ENCODE assay signal across 19 mouse cellular contexts in the genomic region with DNA sequence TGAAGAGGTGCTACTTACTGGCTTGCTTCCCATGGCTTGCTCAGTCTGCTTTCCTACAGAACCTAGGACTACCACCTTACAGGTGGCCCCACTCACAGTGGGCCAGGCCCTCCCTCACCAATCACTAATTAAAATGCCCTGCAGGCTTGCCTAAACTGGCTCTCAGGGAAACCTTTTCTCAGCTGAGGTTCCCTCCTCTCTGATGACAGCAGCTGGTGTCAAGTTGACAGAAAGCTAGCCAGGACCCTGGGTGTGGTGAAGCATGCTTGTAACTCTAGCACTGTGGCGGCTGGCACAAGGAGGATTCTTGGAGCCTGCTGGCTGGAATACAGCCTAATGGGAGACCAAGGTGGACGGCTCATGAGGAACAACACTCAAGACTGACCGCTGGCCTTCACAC. TPM values are rescaled to one million over a fixed set of nuclear protein-coding genes. Genes with fewer than 3 reads are reported as not detected.
DNase-seq lines count a peak whose midpoint lies in the region; ATAC-seq and TF ChIP-seq lines count a peak whose summit lies in the region.
"Had no signal": no experiment of that assay in that cellular context is flagged by ENCODE, and none has a peak within 500 bp of the region (broad histone marks: within the 10 kb centered on the region; RNA-seq: fewer than 3 reads in every experiment).

No protein-coding gene starts in this region.

- no peaks in the 10 kb centered on the region for H3K27me3 ChIP-seq in heart, embryonic 16.5 days (ENCODE audit: control insufficient read depth, insufficient read depth, low read length)
- no peaks in the 10 kb centered on the region for H3K27me3 ChIP-seq in heart, adult 2 months (ENCODE audit: control insufficient read depth, insufficient read depth, low read length)
- no peaks in the 10 kb centered on the region for H3K27me3 ChIP-seq in midbrain, postnatal 0 days (ENCODE audit: insufficient read depth, low read length)
- no peaks in the 10 kb centered on the region for H3K27me3 ChIP-seq in midbrain, embryonic 14.5 days (ENCODE audit: control insufficient read depth, insufficient read depth, low read length)
- H3K27me3 ChIP-seq: midbrain, embryonic 13.5 days had no signal

- no peak overlapping the region for H3K4me2 ChIP-seq in heart, embryonic 16.5 days (ENCODE audit: low read depth, low read length)
- no peak overlapping the region for H3K4me2 ChIP-seq in midbrain, postnatal 0 days (ENCODE audit: low read depth, low read length, poor library complexity, severe bottlenecking)
- H3K4me2 ChIP-seq in midbrain, embryonic 14.5 days (ENCODE audit: low read length), result no peak overlapping the region
- H3K4me2 ChIP-seq: midbrain, embryonic 13.5 days had no signal

- H3K4me1 ChIP-seq in heart, embryonic 16.5 days (ENCODE audit: control insufficient read depth, insufficient read depth, low read length), result peaks cover 2% of the 10 kb centered on the region; the same call in 1 of the 2 replicates
- H3K4me1 ChIP-seq in heart, adult 2 months (ENCODE audit: control insufficient read depth, insufficient read depth, low read length), result no peaks in the 10 kb centered on the region
- no peaks in the 10 kb centered on the region for H3K4me1 ChIP-seq in midbrain, postnatal 0 days (ENCODE audit: insufficient read depth, low read length)
- H3K4me1 ChIP-seq in midbrain, embryonic 14.5 days (ENCODE audit: control insufficient read depth, insufficient read depth, low read length), result no peaks in the 10 kb centered on the region
- H3K4me1 ChIP-seq: midbrain, embryonic 13.5 days had no signal

- H3K36me3 ChIP-seq in heart, embryonic 16.5 days (ENCODE audit: control insufficient read depth, insufficient read depth), result no peaks in the 10 kb centered on the region
- H3K36me3 ChIP-seq in heart, adult 2 months (ENCODE audit: control insufficient read depth, insufficient read depth, low read length), result no peaks in the 10 kb centered on the region
- no peaks in the 10 kb centered on the region for H3K36me3 ChIP-seq in midbrain, postnatal 0 days (ENCODE audit: insufficient read depth, low read length)
- no peaks in the 10 kb centered on the region for H3K36me3 ChIP-seq in midbrain, embryonic 14.5 days (ENCODE audit: control insufficient read depth, insufficient read depth, low read length)
- H3K36me3 ChIP-seq: midbrain, embryonic 13.5 days had no signal

- H3K79me2 ChIP-seq in heart, adult 2 months (replicated peaks; ENCODE audit: control insufficient read depth, insufficient read depth, low read length), result no peaks in the 10 kb centered on the region

- no peaks in the 10 kb centered on the region for H3K9me3 ChIP-seq in heart, embryonic 16.5 days (replicated peaks; ENCODE audit: control insufficient read depth, low read length)
- no peaks in the 10 kb centered on the region for H3K9me3 ChIP-seq in midbrain, postnatal 0 days (ENCODE audit: low read length)
- H3K9me3 ChIP-seq in midbrain, embryonic 14.5 days (ENCODE audit: control insufficient read depth, low read length), result no peaks in the 10 kb centered on the region
- H3K9me3 ChIP-seq: midbrain, embryonic 13.5 days had no signal

- no peak overlapping the region for H3K4me3 ChIP-seq in heart, embryonic 16.5 days (ENCODE audit: low read length)
- no peak overlapping the region for H3K4me3 ChIP-seq in heart, adult 2 months
- H3K4me3 ChIP-seq in midbrain, postnatal 0 days (ENCODE audit: low read depth, low read length), result no peak overlapping the region
- no peak overlapping the region for H3K4me3 ChIP-seq in midbrain, embryonic 14.5 days (replicated peaks; ENCODE audit: low read depth, low read length)
- H3K4me3 ChIP-seq: midbrain, embryonic 13.5 days had no signal

- TF ChIP-seq POLR2A in heart, adult 2 months (IDR thresholded peaks at IDR 0.05; ENCODE audit: insufficient read depth, low read depth, low read length), result no peak

- TF ChIP-seq CTCF in heart, adult 2 months (IDR thresholded peaks at IDR 0.05), result no peak
- TF ChIP-seq CTCF in midbrain, postnatal 0 days (IDR thresholded peaks at IDR 0.05), result no peak

- TF ChIP-seq EP300 in heart, adult 2 months (IDR thresholded peaks at IDR 0.05; ENCODE audit: insufficient read depth, low read depth, low read length), result no peak

- peak; percentile 67 for ATAC-seq in heart, embryonic 16.5 days (replicated peaks; ENCODE audit: extremely low read depth, insufficient read depth, low FRiP score)
- ATAC-seq in midbrain, postnatal 0 days (ENCODE audit: low FRiP score), result no peak
- no peak for ATAC-seq in midbrain, embryonic 14.5 days (ENCODE audit: low FRiP score, low TSS enrichment)
- no peak for ATAC-seq in monocyte, adult 5-6 weeks (replicated peaks; ENCODE audit: insufficient number of reproducible peaks, low FRiP score, low TSS enrichment, poor library complexity, severe bottlenecking)
- ATAC-seq: CD4-positive, CD25-positive, alpha-beta regulatory T cell, adult 4 months; forebrain, postnatal 0 days; inflammation-experienced regulatory T-cells, adult 6 months; midbrain, embryonic 13.5 days had no signal

- WGBS in heart, embryonic 16.5 days, result 33% methylated on average over 3 of the region's 3 CpGs
- WGBS in heart, adult 2 months, result 77% methylated on average over 3 of the region's 3 CpGs
- 78% methylated on average over 3 of the region's 3 CpGs for WGBS in midbrain, postnatal 0 days
- WGBS in midbrain, embryonic 14.5 days, result 72% methylated on average over 3 of the region's 3 CpGs

- no peak for DNase-seq in heart, adult 2 months
- peak; percentile 2 for DNase-seq in midbrain, postnatal 0 days (ENCODE audit: low spot score)
- DNase-seq in midbrain, embryonic 14.5 days, result no peak
- peak; percentile 46 for DNase-seq in gastrocnemius, postnatal 10 days
- no peak for DNase-seq in thymus, postnatal 4 days
- no peak for DNase-seq in spleen, postnatal 14 days (ENCODE audit: low spot score in 2 of 2)
- DNase-seq: cerebellum, adult 2 months; forebrain, postnatal 0 days; lung, postnatal 14 days had no signal

- no peak overlapping the region for H3K27ac ChIP-seq in heart, embryonic 16.5 days (ENCODE audit: low read length)
- no peak overlapping the region for H3K27ac ChIP-seq in heart, adult 2 months
- H3K27ac ChIP-seq in midbrain, postnatal 0 days (ENCODE audit: low read depth, low read length), result no peak overlapping the region
- H3K27ac ChIP-seq in midbrain, embryonic 14.5 days (replicated peaks; ENCODE audit: low read depth, low read length), result no peak overlapping the region
- H3K27ac ChIP-seq: midbrain, embryonic 13.5 days had no signal

- intact Hi-C loops in heart, adult 2 months (cut with DNase I), result no loop called here

- no peak overlapping the region for H3K9ac ChIP-seq in heart, embryonic 16.5 days (ENCODE audit: low read length)
- H3K9ac ChIP-seq in heart, adult 2 months (ENCODE audit: low read depth, low read length), result no peak overlapping the region
- H3K9ac ChIP-seq in midbrain, postnatal 0 days (replicated peaks; ENCODE audit: low read length, poor library complexity, severe bottlenecking), result no peak overlapping the region
- no peak overlapping the region for H3K9ac ChIP-seq in midbrain, embryonic 14.5 days (replicated peaks; ENCODE audit: low read length)
- H3K9ac ChIP-seq: forebrain, postnatal 0 days; midbrain, embryonic 13.5 days had no signal

RNA-seq across cellular contexts. Expression of gene Lctl, which starts 8.4 kb away (rescaled TPM):
- polyA plus RNA-seq in heart, embryonic 16.5 days (2015; fragmentation: Nextera tagmentation; extraction: Ambion mirVana), result not detected in 2 replicates
- total RNA-seq in heart, adult 2 months (2021), result not detected
- 0.79 and 1.8 TPM in 2 replicates for polyA plus RNA-seq in heart, adult 2 months (2012; rRNA removed)
- total RNA-seq in midbrain, postnatal 0 days (2014; rRNA removed), result not detected in 2 replicates
- not detected in 2 replicates for polyA plus RNA-seq in midbrain, postnatal 0 days (2015; fragmentation: Nextera tagmentation; extraction: Ambion mirVana)
- not detected in 2 replicates for polyA plus RNA-seq in midbrain, embryonic 14.5 days (2014; fragmentation: Nextera tagmentation; extraction: Ambion mirVana)
- under 1 TPM; 0.66 to 0.68 TPM for total RNA-seq in gastrocnemius, postnatal 10 days (2021)
- total RNA-seq in monocyte, adult 5-6 weeks (2017), result not detected in 3 replicates
- total RNA-seq: forebrain, postnatal 0 days; layer of hippocampus, postnatal 14 days; liver, adult 2 months had no signal
- polyA plus RNA-seq: CD4-positive, CD25-positive, alpha-beta regulatory T cell, adult 4 months; embryonic facial prominence, embryonic 11.5 days; forebrain, postnatal 0 days; heart, embryonic 14.5 days; inflammation-experienced regulatory T-cells, adult 6 months; liver, adult 2 months; midbrain, embryonic 13.5 days; neural tube, embryonic 14.5 days had no signal

RNA-seq across cellular contexts. Expression of gene Zwilch, which starts 47.6 kb away (rescaled TPM):
- 17.2 and 18.3 TPM in 2 replicates for polyA plus RNA-seq in heart, embryonic 16.5 days (2015; fragmentation: Nextera tagmentation; extraction: Ambion mirVana)
- total RNA-seq in heart, adult 2 months (2021), result under 1 TPM; 0.50 to 0.96 TPM
- 0.18 and 0.23 TPM in 2 replicates for polyA plus RNA-seq in heart, adult 2 months (2012; rRNA removed)
- total RNA-seq in midbrain, postnatal 0 days (2014; rRNA removed), result 7.7 and 12.0 TPM in 2 replicates
- 2.0 and 2.5 TPM in 2 replicates for polyA plus RNA-seq in midbrain, postnatal 0 days (2015; fragmentation: Nextera tagmentation; extraction: Ambion mirVana)
- polyA plus RNA-seq in midbrain, embryonic 14.5 days (2014; fragmentation: Nextera tagmentation; extraction: Ambion mirVana), result 2.3 and 6.8 TPM in 2 replicates
- 1 to 10 TPM; 3.1 to 5.3 TPM for total RNA-seq in gastrocnemius, postnatal 10 days (2021)
- 3.4 to 10.1 TPM (median 7.4 TPM) in 3 replicates for total RNA-seq in monocyte, adult 5-6 weeks (2017)

RNA-seq across cellular contexts. Expression of gene Rpl4, which starts 47.9 kb away (rescaled TPM):
- polyA plus RNA-seq in heart, embryonic 16.5 days (2015; fragmentation: Nextera tagmentation; extraction: Ambion mirVana), result 681 and 801 TPM in 2 replicates
- total RNA-seq in heart, adult 2 months (2021), result 100 to 1,000 TPM; 436 to 501 TPM
- 261 and 333 TPM in 2 replicates for polyA plus RNA-seq in heart, adult 2 months (2012; rRNA removed)
- total RNA-seq in midbrain, postnatal 0 days (2014; rRNA removed), result 541 and 706 TPM in 2 replicates
- polyA plus RNA-seq in midbrain, postnatal 0 days (2015; fragmentation: Nextera tagmentation; extraction: Ambion mirVana), result 597 and 607 TPM in 2 replicates
- polyA plus RNA-seq in midbrain, embryonic 14.5 days (2014; fragmentation: Nextera tagmentation; extraction: Ambion mirVana), result 640 and 695 TPM in 2 replicates
- 100 to 1,000 TPM; 811 to 822 TPM for total RNA-seq in gastrocnemius, postnatal 10 days (2021)
- 1,464 to 1,635 TPM (median 1,516 TPM) in 3 replicates for total RNA-seq in monocyte, adult 5-6 weeks (2017)

RNA-seq across cellular contexts. Expression of gene Snapc5, which starts 53.8 kb away (rescaled TPM):
- polyA plus RNA-seq in heart, embryonic 16.5 days (2015; fragmentation: Nextera tagmentation; extraction: Ambion mirVana), result 30.5 TPM in 2 replicates
- 10 to 100 TPM; 22.8 to 23.2 TPM for total RNA-seq in heart, adult 2 months (2021)
- 12.1 and 15.8 TPM in 2 replicates for polyA plus RNA-seq in heart, adult 2 months (2012; rRNA removed)
- total RNA-seq in midbrain, postnatal 0 days (2014; rRNA removed), result 6.3 and 7.0 TPM in 2 replicates
- 24.4 and 25.9 TPM in 2 replicates for polyA plus RNA-seq in midbrain, postnatal 0 days (2015; fragmentation: Nextera tagmentation; extraction: Ambion mirVana)
- polyA plus RNA-seq in midbrain, embryonic 14.5 days (2014; fragmentation: Nextera tagmentation; extraction: Ambion mirVana), result 25.6 and 29.7 TPM in 2 replicates
- total RNA-seq in gastrocnemius, postnatal 10 days (2021), result 10 to 100 TPM; 17.4 to 17.5 TPM
- 54.0 to 73.0 TPM (median 66.9 TPM) in 3 replicates for total RNA-seq in monocyte, adult 5-6 weeks (2017)

Comparison
In these comparisons a context has a peak if more than half of its experiments do, and no peak if none do; other contexts are left out.
1. DNase-seq: peak in midbrain, postnatal 0 days (single experiment) and gastrocnemius, postnatal 10 days (single experiment); none in heart, adult 2 months (0 of 2), midbrain, embryonic 14.5 days (single experiment), thymus, postnatal 4 days (single experiment) and spleen, postnatal 14 days (0 of 2).